Mouse (Mus musculus): Measurements from ENCODE around the gene Dtx3.
"Not testable (repeated sequence)": the region's sequence is repeated elsewhere in the genome, so short reads cannot be mapped to it uniquely, and the experiment has no call there.

Gene Dtx3

DNA sequence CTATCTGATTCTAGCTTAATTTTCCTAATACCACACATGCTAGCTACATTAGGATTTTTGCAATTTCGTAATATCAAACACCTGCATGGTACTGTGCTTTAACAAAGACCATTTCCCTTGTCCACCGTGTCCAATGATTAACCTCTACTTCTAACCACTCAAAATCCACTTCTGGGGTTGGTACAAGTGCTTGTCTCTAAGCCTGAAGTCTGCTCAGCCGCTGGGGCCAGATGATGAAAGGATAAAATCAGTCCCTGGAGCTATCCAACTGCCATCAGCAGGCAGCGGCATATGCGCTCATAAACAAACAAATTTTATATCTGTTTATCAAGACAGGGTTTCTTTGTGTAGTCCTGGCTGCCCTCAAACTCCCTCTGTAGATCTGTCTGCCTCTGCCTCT lies 9.1 kb upstream of the Dtx3 start:
- no peak for DNase-seq (ENCODE audit: low read depth)

- DNase-seq (ENCODE audit: low read depth): no peak
Measured at GRCm38 (mm10) chr10:127203106-127203505, 7.6 kb upstream of the Dtx3 start.

- no peak for DNase-seq (ENCODE audit: low read depth)
Measured at GRCm38 (mm10) chr10:127200279-127200678, 4.8 kb upstream of the Dtx3 start.

- DNase-seq (ENCODE audit: low read depth): no peak
Measured at GRCm38 (mm10) chr10:127199474-127199873, 3.9 kb upstream of the Dtx3 start.

DNA sequence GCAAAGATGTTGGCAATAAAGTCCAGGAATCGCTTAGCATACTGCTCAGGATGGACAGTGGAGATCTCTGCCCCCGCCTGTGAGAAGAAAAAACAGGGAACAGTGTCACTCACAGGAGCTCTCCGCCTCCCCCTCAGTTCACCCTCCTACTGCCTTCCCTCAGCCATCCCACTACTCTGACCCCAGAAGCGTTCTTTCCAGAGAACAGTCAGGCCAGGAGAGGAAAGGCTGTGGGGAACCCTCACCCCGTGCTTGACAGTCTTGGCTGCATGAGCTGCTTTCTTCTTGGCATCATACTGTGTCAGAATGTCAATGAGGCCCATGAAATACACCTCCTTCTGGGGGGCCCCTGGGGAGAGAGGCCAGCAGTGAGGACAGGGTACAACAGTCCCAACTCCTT lies 3.5 kb upstream of the Dtx3 start:
- no peak for DNase-seq (ENCODE audit: low read depth)

GRCm38 (mm10) chr10:127198492-127198891 lies 3.0 kb upstream of the Dtx3 start:
- DNase-seq (ENCODE audit: low read depth): no peak

- DNase-seq (ENCODE audit: low read depth): no peak
Measured at GRCm38 (mm10) chr10:127197505-127198110, 2.1 kb upstream of the Dtx3 start.

DNA sequence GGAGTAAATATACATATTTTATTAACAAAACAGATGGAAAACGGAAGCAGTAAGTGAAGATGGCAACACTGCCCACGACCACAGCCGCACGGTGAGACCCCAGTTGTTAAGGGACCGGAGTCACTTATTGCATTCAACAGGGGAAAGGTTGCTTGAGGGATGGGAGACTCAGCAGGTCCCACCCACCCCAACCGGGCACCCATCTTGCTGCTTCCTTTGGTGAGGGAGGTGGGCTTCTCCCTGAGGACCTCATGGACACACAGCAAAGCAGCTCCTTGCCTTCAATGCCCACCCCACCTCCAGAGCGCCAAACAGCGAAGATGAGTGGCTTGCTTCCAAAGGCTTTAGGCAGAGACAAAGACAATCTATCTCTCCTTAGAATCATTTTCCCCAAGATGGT lies 1.6 kb upstream of the Dtx3 start:
- no peak for DNase-seq (ENCODE audit: low read depth)

DNA sequence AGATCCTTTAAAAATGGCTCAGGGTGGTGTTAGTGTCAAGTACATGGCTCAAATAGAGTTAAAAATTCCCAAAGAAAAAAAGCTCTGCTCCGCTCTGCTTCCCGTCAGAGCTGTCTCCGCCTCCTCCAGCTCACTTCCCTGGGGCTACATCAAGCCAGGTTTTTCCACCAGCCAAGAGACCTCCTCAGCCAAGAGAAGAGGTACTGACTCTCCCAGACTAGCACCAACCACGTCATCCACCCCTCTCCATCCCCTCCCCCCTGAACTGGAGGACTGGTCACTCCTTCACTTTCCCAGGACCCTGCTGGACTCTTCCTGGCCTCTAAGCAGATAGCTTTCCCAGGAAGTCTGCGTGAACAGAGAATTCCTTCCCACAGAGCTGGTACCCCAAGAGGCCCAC lies 864 bp upstream of the Dtx3 start:
- DNase-seq (ENCODE audit: low read depth): no peak

DNA sequence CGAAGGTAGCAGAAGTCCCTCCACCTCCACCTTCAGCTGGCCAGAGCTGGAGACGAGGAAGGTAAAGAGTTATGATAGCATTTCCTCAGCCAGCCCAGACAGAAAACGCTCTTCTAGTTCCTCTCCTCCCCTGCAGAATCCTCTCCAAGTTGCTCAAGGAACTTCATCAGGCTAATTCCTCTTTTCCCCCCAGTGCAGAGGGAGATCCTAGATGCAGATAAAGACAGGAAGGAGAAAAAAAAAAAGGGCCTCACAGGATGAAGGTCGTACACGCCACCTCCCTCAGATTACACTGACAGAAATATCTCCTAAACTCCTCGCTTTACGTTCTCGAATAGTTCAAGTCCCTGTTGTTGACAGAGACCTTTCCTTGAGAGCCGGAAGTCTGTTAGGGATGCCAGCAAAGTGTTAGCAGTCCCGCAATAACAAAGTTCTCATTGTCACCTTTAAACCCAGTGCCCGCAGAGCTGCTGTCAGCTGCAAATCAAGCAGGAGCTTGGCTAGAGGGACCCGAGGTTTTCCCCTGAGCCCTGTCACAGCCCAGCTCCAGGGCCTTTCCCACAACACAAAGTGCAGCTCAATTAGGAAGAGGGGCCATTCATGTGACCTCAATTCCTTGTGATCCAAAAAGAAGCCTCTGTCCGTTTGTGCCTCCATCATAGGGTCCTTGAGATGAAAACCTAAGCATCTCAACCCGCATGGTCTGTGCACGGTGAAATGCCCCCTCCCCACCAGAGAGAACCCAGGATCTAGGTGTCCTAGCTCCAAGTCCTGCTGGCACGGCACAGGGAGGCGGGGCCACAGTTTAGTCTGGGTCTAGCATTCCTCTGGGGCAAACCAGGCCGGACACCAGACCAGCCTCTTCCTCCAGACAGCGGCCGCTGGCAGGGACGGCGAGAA lies 850 bp downstream of the Dtx3 start:
- no peak for DNase-seq (ENCODE audit: low read depth)

- no peak for DNase-seq (ENCODE audit: low read depth)
Measured at GRCm38 (mm10) chr10:127193011-127193410, 2.5 kb downstream of the Dtx3 start.

- DNase-seq (ENCODE audit: low read depth): not testable (repeated sequence)
Measured at GRCm38 (mm10) chr10:127192057-127192328, 3.5 kb downstream of the Dtx3 start.

GRCm38 (mm10) chr10:127191191-127192056 lies 4.1 kb downstream of the Dtx3 start:
- no peak for DNase-seq (ENCODE audit: low read depth)

DNA sequence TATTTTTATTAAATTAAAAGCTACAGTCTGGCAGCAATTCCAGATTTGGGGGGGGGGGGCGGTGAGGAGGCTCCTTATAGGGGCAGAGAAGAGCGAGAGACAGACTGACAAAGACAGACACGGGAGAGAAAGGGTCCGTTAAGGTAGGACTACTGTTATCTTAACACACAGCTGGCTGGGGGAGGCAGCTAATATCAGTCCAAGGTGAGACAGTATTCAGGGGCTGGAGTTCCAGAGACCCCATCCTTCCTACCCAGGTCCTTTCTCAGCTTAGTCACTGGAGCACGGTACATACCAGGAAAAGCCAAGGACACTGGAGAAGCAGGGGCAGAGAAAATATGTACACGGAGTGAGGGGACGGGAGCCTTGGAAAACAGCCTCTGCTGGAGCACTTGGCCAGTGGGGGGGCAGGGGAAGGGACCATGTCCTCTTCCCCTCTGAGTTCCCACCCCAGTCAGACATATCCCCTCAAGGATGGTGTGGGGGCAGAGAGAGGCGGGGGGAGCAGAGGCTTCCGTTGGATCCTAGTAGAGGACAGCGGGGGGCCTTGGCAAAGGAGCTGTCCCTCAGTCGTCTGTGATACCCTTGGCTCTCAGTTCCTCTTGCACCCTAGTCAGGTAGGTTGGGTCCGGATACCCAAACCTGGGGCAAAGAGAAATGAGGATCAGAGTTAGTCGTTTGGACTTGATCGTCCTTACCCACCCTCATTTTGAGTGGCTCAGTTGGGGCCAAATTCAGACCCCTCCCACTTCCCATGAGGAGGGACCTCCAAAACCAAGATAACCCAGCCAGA lies 4.9 kb downstream of the Dtx3 start:
- DNase-seq (ENCODE audit: low read depth): no peak

GRCm38 (mm10) chr10:127189651-127190381 lies 5.7 kb downstream of the Dtx3 start, which contains the start of gene Arhgef25:
Gene Arhgef25 (minus strand): TSS chr10:127190083.
- DNase-seq (ENCODE audit: low read depth): no peak

DNA sequence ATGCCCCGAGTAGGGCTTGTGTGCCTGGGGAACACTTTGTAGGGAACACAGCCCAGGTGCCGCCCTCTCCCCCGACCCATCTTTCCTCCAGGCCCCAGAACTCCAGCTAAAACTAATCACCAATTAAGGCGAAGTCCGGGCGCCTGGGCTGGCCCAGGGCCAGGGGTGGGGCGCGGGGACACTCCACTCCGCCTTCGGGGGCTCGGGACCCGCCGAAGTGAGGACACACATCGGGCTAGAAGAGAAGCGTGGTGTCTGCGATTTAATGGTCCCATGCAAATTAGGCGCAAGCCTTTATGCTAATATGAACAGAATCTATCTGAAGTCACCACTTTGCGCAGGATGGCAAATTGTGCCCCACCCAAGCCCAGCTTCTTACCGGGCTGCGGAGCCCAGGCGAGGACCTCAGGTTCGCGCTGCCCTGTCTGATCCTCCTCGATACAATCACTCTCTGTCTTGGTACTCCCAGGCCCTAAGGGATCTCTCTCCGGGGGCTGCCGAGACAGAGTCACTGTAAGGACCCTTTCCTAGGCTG lies 6.3 kb downstream of the Dtx3 start:
- no peak for DNase-seq (ENCODE audit: low read depth)

DNA sequence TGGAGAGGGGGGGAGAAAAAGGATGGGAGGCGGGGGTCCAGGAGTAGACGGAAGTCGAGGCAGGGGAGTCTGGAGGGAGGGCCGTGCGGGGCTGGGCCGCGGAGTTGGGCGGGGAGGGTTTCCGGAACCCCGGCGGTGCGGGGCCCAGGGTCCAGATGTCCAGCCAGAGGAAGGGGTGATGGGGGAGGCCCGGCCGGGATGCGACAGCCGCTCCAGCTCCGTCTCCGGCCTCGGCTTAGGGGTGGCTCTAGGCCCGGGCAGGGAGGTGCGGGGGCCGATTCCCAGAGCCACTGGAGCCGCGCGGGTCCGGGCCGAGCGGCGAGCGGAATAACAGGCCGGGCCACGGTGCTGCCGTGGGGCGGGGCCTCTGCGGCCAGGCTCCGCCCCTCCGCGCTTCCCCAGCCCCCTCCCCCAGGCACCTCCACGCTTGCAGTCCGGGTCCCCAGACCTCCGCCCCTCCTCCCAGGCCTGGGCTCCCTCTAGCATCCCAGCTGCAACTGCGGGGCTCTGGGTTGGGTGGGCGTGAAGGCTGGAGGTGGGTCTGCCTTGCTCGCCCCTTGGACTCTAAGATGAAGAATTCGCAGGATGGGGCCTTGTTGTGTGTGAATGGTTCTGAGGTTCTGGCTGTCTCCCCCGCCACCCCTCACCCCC lies 6.9 kb downstream of the Dtx3 start:
- DNase-seq (ENCODE audit: low read depth): no peak

- no peak for DNase-seq (ENCODE audit: low read depth)
Measured at GRCm38 (mm10) chr10:127188079-127188453, 7.5 kb downstream of the Dtx3 start.

- no peak for DNase-seq (ENCODE audit: low read depth)
Measured at GRCm38 (mm10) chr10:127187371-127188078, 8.0 kb downstream of the Dtx3 start.

DNA sequence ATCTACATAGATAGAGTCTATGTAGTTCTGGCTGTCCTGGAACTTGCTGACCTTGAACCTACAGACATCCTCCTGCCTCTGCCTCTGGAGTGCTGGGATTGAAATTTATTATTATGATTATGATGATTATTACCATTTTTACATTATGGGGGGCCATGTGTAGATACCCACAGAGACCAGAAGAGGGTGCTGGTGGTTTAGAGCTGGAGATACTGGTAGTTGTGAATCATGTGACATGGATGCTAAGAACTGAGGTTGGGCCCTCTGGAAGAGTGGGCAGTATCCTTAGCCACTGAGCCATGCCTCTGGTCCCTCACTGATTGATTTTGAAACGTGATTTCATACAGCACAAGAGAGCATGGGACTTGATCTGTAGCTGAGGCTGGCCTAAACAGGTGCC lies 9.1 kb downstream of the Dtx3 start:
- DNase-seq (ENCODE audit: low read depth): no peak

Measured in c-Kit-positive CD71-negative TER-119-negative erythroid progenitor cells, embryonic 14.5 days (primary cell).